Mouse (Mus musculus) right cerebral cortex, postnatal 10 days (tissue): ENCODE results near the gene Gm20388.
A peak's percentile ranks its signal among the peaks of the same experiment; 100 is the strongest.
"Not testable (repeated sequence)": the region's sequence is repeated elsewhere in the genome, so short reads cannot be mapped to it uniquely, and the experiment has no call there.

Source experiments
- DNase-seq, 2 experiments: peaks; one replicate each; pipeline ENCODE4 v3.0.0; 2021; ENCODE audit warnings: low spot score in 2 of 2

The Gm20388 gene

GRCm38 (mm10) chr8:123993997-123994396 is 4083.4 kb downstream of the Gm20388 start:
- DNase-seq, result no peak

- no peak for DNase-seq
Measured at GRCm38 (mm10) chr8:123999568-123999967, 4088.9 kb downstream of the Gm20388 start.

- no peak for DNase-seq
Measured at GRCm38 (mm10) chr8:124002546-124003108, 4092.0 kb downstream of the Gm20388 start.

- DNase-seq, result no peak
Measured at GRCm38 (mm10) chr8:124007829-124008228, 4097.2 kb downstream of the Gm20388 start.

GRCm38 (mm10) chr8:124011580-124011979 is 4100.9 kb downstream of the Gm20388 start:
- DNase-seq, result no peak

GRCm38 (mm10) chr8:124011989-124012586 is 4101.4 kb downstream of the Gm20388 start:
- no peak for DNase-seq

GRCm38 (mm10) chr8:124014299-124014698 is 4103.7 kb downstream of the Gm20388 start:
- not testable (repeated sequence) for DNase-seq

- DNase-seq, result no peak
Measured at GRCm38 (mm10) chr8:124014751-124015150, 4104.1 kb downstream of the Gm20388 start.

- no peak for DNase-seq
Measured at GRCm38 (mm10) chr8:124019782-124020181, 4109.1 kb downstream of the Gm20388 start.

GRCm38 (mm10) chr8:124020439-124021236 is 4110.0 kb downstream of the Gm20388 start:
- peak; percentile 57 to 69 for DNase-seq

- peak; percentile 94 for DNase-seq
Measured at GRCm38 (mm10) chr8:124021237-124022227, 4110.9 kb downstream of the Gm20388 start, which contains the start of the genes Taf5l and Urb2. TSS of gene Taf5l (minus strand) at chr8:124021397. TSS of gene Urb2 (plus strand) at chr8:124021508.

- not testable (repeated sequence) for DNase-seq
Measured at GRCm38 (mm10) chr8:124026265-124026664, 4115.6 kb downstream of the Gm20388 start.

- DNase-seq, result no peak
Measured at GRCm38 (mm10) chr8:124027831-124028230, 4117.2 kb downstream of the Gm20388 start.

GRCm38 (mm10) chr8:124033400-124033799 is 4122.8 kb downstream of the Gm20388 start:
- no peak for DNase-seq

- DNase-seq, result no peak
Measured at GRCm38 (mm10) chr8:124038121-124038520, 4127.5 kb downstream of the Gm20388 start.

GRCm38 (mm10) chr8:124039351-124039750 is 4128.7 kb downstream of the Gm20388 start:
- DNase-seq, result no peak

- no peak for DNase-seq
Measured at GRCm38 (mm10) chr8:124042201-124042600, 4131.6 kb downstream of the Gm20388 start.

- no peak for DNase-seq
Measured at GRCm38 (mm10) chr8:124044421-124044820, 4133.8 kb downstream of the Gm20388 start.

GRCm38 (mm10) chr8:124044931-124045330 is 4134.3 kb downstream of the Gm20388 start:
- no peak for DNase-seq

- no peak for DNase-seq
Measured at GRCm38 (mm10) chr8:124045856-124046255, 4135.2 kb downstream of the Gm20388 start.

GRCm38 (mm10) chr8:124052110-124052509 is 4141.5 kb downstream of the Gm20388 start:
- peak; percentile 65 to 79 for DNase-seq
